Mouse (Mus musculus): Measurements from ENCODE around the gene Atp6v1fnb. TPM values are rescaled to one million over a fixed set of nuclear protein-coding genes. Genes with fewer than 3 reads are reported as not detected.

Gene Atp6v1fnb
- polyA plus RNA-seq, 1 experiment: not detected

- Histone ChIP-seq H3K79me3 (ENCODE audit: low read depth) (no peaks in the 10 kb centered on the region), H3K27me3 (ENCODE audit: control insufficient read depth, insufficient read depth, insufficient read length) (peaks cover 38% of the 10 kb centered on the region), H3ac (ENCODE audit: control insufficient read depth, insufficient read length, low read depth) (no peak overlapping the region), H3K79me2 (ENCODE audit: control insufficient read depth, insufficient read depth) (no peaks in the 10 kb centered on the region), H3K4me3 (ENCODE audit: insufficient read depth, poor library complexity, severe bottlenecking) (no peak overlapping the region), H3K36me3 (ENCODE audit: control insufficient read depth, insufficient read depth) (no peaks in the 10 kb centered on the region)
- TF ChIP-seq MYOD1 (IDR thresholded peaks at IDR 0.05; ENCODE audit: control insufficient read depth, insufficient read length, low read depth): no peak
- TF ChIP-seq USF1 (IDR thresholded peaks at IDR 0.05; ENCODE audit: low read depth): no peak
- TF ChIP-seq FOSL1 (IDR thresholded peaks at IDR 0.05; ENCODE audit: insufficient read depth, low read length, poor library complexity, severe bottlenecking): no peak
- TF ChIP-seq CEBPB (IDR thresholded peaks at IDR 0.05; ENCODE audit: low read depth): no peak
- TF ChIP-seq MAX (IDR thresholded peaks at IDR 0.05): no peak
- no peak for TF ChIP-seq MYOG (IDR thresholded peaks at IDR 0.05; ENCODE audit: control insufficient read depth, extremely low read depth, insufficient read length)
- no peak for TF ChIP-seq CTCF (IDR thresholded peaks at IDR 0.05; ENCODE audit: control insufficient read depth, insufficient read depth, insufficient read length)
These were observed 14.7 kb downstream of the Atp6v1fnb start for GRCm38 (mm10) chr6:29485951-29486350.

- Histone ChIP-seq H3K4me3 (ENCODE audit: insufficient read depth, poor library complexity, severe bottlenecking) (no peak overlapping the region), H3K79me2 (ENCODE audit: control insufficient read depth, insufficient read depth) (no peaks in the 10 kb centered on the region), H3ac (ENCODE audit: control insufficient read depth, insufficient read length, low read depth) (no peak overlapping the region), H3K79me3 (ENCODE audit: low read depth) (no peaks in the 10 kb centered on the region), H3K36me3 (ENCODE audit: control insufficient read depth, insufficient read depth) (no peaks in the 10 kb centered on the region), H3K27me3 (ENCODE audit: control insufficient read depth, insufficient read depth, insufficient read length) (peaks cover 27% of the 10 kb centered on the region)
- TF ChIP-seq FOSL1 (IDR thresholded peaks at IDR 0.05; ENCODE audit: insufficient read depth, low read length, poor library complexity, severe bottlenecking) (no peak), CTCF (IDR thresholded peaks at IDR 0.05; ENCODE audit: control insufficient read depth, insufficient read depth, insufficient read length) (no peak), MAX (IDR thresholded peaks at IDR 0.05) (no peak), CEBPB (IDR thresholded peaks at IDR 0.05; ENCODE audit: low read depth) (no peak), MYOG (IDR thresholded peaks at IDR 0.05; ENCODE audit: control insufficient read depth, extremely low read depth, insufficient read length) (no peak), USF1 (IDR thresholded peaks at IDR 0.05; ENCODE audit: low read depth) (no peak), MYOD1 (IDR thresholded peaks at IDR 0.05; ENCODE audit: control insufficient read depth, insufficient read length, low read depth) (no peak)
These were observed 22.9 kb downstream of the Atp6v1fnb start for GRCm38 (mm10) chr6:29494101-29494500.

GRCm38 (mm10) chr6:29496270-29496669 is 25.0 kb downstream of the Atp6v1fnb start:
- Histone ChIP-seq H3K4me3 (ENCODE audit: insufficient read depth, poor library complexity, severe bottlenecking) (no peak overlapping the region), H3K79me2 (ENCODE audit: control insufficient read depth, insufficient read depth) (no peaks in the 10 kb centered on the region), H3K79me3 (ENCODE audit: low read depth) (no peaks in the 10 kb centered on the region), H3ac (ENCODE audit: control insufficient read depth, insufficient read length, low read depth) (no peak overlapping the region), H3K36me3 (ENCODE audit: control insufficient read depth, insufficient read depth) (no peaks in the 10 kb centered on the region), H3K27me3 (ENCODE audit: control insufficient read depth, insufficient read depth, insufficient read length) (peaks cover 23% of the 10 kb centered on the region)
- TF ChIP-seq MYOG (IDR thresholded peaks at IDR 0.05; ENCODE audit: control insufficient read depth, extremely low read depth, insufficient read length) (no peak), CEBPB (IDR thresholded peaks at IDR 0.05; ENCODE audit: low read depth) (no peak), FOSL1 (IDR thresholded peaks at IDR 0.05; ENCODE audit: insufficient read depth, low read length, poor library complexity, severe bottlenecking) (no peak), USF1 (IDR thresholded peaks at IDR 0.05; ENCODE audit: low read depth) (no peak), CTCF (IDR thresholded peaks at IDR 0.05; ENCODE audit: control insufficient read depth, insufficient read depth, insufficient read length) (no peak)

- Histone ChIP-seq H3K4me3 (ENCODE audit: insufficient read depth, poor library complexity, severe bottlenecking) (no peak overlapping the region), H3K27me3 (ENCODE audit: control insufficient read depth, insufficient read depth, insufficient read length) (peaks cover 26% of the 10 kb centered on the region), H3K79me2 (ENCODE audit: control insufficient read depth, insufficient read depth) (no peaks in the 10 kb centered on the region), H3K36me3 (ENCODE audit: control insufficient read depth, insufficient read depth) (no peaks in the 10 kb centered on the region), H3K79me3 (ENCODE audit: low read depth) (no peaks in the 10 kb centered on the region), H3ac (ENCODE audit: control insufficient read depth, insufficient read length, low read depth) (no peak overlapping the region)
- no peak for TF ChIP-seq MYOD1 (IDR thresholded peaks at IDR 0.05; ENCODE audit: control insufficient read depth, insufficient read length, low read depth)
- no peak for TF ChIP-seq USF1 (IDR thresholded peaks at IDR 0.05; ENCODE audit: low read depth)
- no peak for TF ChIP-seq MYOG (IDR thresholded peaks at IDR 0.05; ENCODE audit: control insufficient read depth, extremely low read depth, insufficient read length)
- no peak for TF ChIP-seq FOSL1 (IDR thresholded peaks at IDR 0.05; ENCODE audit: insufficient read depth, low read length, poor library complexity, severe bottlenecking)
- TF ChIP-seq CTCF (IDR thresholded peaks at IDR 0.05; ENCODE audit: control insufficient read depth, insufficient read depth, insufficient read length): no peak
- no peak for TF ChIP-seq MAX (IDR thresholded peaks at IDR 0.05)
- no peak for TF ChIP-seq CEBPB (IDR thresholded peaks at IDR 0.05; ENCODE audit: low read depth)
These were observed 26.6 kb downstream of the Atp6v1fnb start for GRCm38 (mm10) chr6:29497791-29498190.

- no peaks in the 10 kb centered on the region for H3K79me2 ChIP-seq (ENCODE audit: control insufficient read depth, insufficient read depth)
- H3ac ChIP-seq (ENCODE audit: control insufficient read depth, insufficient read length, low read depth): no peak overlapping the region
- no peaks in the 10 kb centered on the region for H3K36me3 ChIP-seq (ENCODE audit: control insufficient read depth, insufficient read depth)
- TF ChIP-seq CTCF (IDR thresholded peaks at IDR 0.05; ENCODE audit: control insufficient read depth, insufficient read depth, insufficient read length) (no peak), MYOG (IDR thresholded peaks at IDR 0.05; ENCODE audit: control insufficient read depth, extremely low read depth, insufficient read length) (no peak), MAX (IDR thresholded peaks at IDR 0.05) (no peak), FOSL1 (IDR thresholded peaks at IDR 0.05; ENCODE audit: insufficient read depth, low read length, poor library complexity, severe bottlenecking) (no peak), USF1 (IDR thresholded peaks at IDR 0.05; ENCODE audit: low read depth) (no peak), MYOD1 (IDR thresholded peaks at IDR 0.05; ENCODE audit: control insufficient read depth, insufficient read length, low read depth) (no peak), CEBPB (IDR thresholded peaks at IDR 0.05; ENCODE audit: low read depth) (no peak)
- no peak overlapping the region for H3K4me3 ChIP-seq (ENCODE audit: insufficient read depth, poor library complexity, severe bottlenecking)
- no peaks in the 10 kb centered on the region for H3K79me3 ChIP-seq (ENCODE audit: low read depth)
- H3K27me3 ChIP-seq (ENCODE audit: control insufficient read depth, insufficient read depth, insufficient read length): peaks cover 37% of the 10 kb centered on the region
These were observed 28.9 kb downstream of the Atp6v1fnb start for GRCm38 (mm10) chr6:29500177-29500576.

GRCm38 (mm10) chr6:29500810-29501209 is 29.6 kb downstream of the Atp6v1fnb start:
- H3K79me3 ChIP-seq (ENCODE audit: low read depth): no peaks in the 10 kb centered on the region
- H3ac ChIP-seq (ENCODE audit: control insufficient read depth, insufficient read length, low read depth): no peak overlapping the region
- TF ChIP-seq MYOD1 (IDR thresholded peaks at IDR 0.05; ENCODE audit: control insufficient read depth, insufficient read length, low read depth) (no peak), CEBPB (IDR thresholded peaks at IDR 0.05; ENCODE audit: low read depth) (no peak), MAX (IDR thresholded peaks at IDR 0.05) (no peak), USF1 (IDR thresholded peaks at IDR 0.05; ENCODE audit: low read depth) (no peak), FOSL1 (IDR thresholded peaks at IDR 0.05; ENCODE audit: insufficient read depth, low read length, poor library complexity, severe bottlenecking) (no peak), MYOG (IDR thresholded peaks at IDR 0.05; ENCODE audit: control insufficient read depth, extremely low read depth, insufficient read length) (no peak)
- no peaks in the 10 kb centered on the region for H3K36me3 ChIP-seq (ENCODE audit: control insufficient read depth, insufficient read depth)
- H3K27me3 ChIP-seq (ENCODE audit: control insufficient read depth, insufficient read depth, insufficient read length): peaks cover 35% of the 10 kb centered on the region
- H3K4me3 ChIP-seq (ENCODE audit: insufficient read depth, poor library complexity, severe bottlenecking): no peak overlapping the region
- H3K79me2 ChIP-seq (ENCODE audit: control insufficient read depth, insufficient read depth): no peaks in the 10 kb centered on the region

All from C2C12 (cell line).